Mouse (Mus musculus): Measurements from ENCODE around the gene Gm28308.

Gm28308 gene

GRCm38 (mm10) chr6:52231885-52232567, 18.9 kb upstream of the Gm28308 start:
- peak; percentile 21 for DNase-seq

GRCm38 (mm10) chr6:52230516-52231165, 17.5 kb upstream of the Gm28308 start, which contains the start of gene Hoxa9:
Hoxa9 (minus strand) TSS chr6:52231089.
- peak; percentile 20 for DNase-seq

- peak; percentile 33 for DNase-seq
These were observed 16.6 kb upstream of the Gm28308 start for GRCm38 (mm10) chr6:52229558-52230416.

- DNase-seq, result peak; percentile 50
These were observed 15.6 kb upstream of the Gm28308 start for GRCm38 (mm10) chr6:52228475-52229465.

- DNase-seq, result no peak
These were observed 14.5 kb upstream of the Gm28308 start for GRCm38 (mm10) chr6:52227470-52228222.

- DNase-seq, result no peak
These were observed 13.6 kb upstream of the Gm28308 start for GRCm38 (mm10) chr6:52226569-52227257.

GRCm38 (mm10) chr6:52225612-52226568, 12.8 kb upstream of the Gm28308 start:
- peak; percentile 32 for DNase-seq

- peak; percentile 7 for DNase-seq
These were observed 11.9 kb upstream of the Gm28308 start for GRCm38 (mm10) chr6:52224895-52225611.

- peak; percentile 6 for DNase-seq
These were observed 11.0 kb upstream of the Gm28308 start for GRCm38 (mm10) chr6:52223939-52224760.

GRCm38 (mm10) chr6:52222729-52223128, 9.6 kb upstream of the Gm28308 start:
- DNase-seq, result no peak

GRCm38 (mm10) chr6:52221993-52222685, 9.0 kb upstream of the Gm28308 start:
- no peak for DNase-seq

GRCm38 (mm10) chr6:52221337-52221992, 8.3 kb upstream of the Gm28308 start, which contains the start of gene Hoxa7:
Hoxa7 (minus strand) TSS chr6:52221854.
- peak; percentile 88 for DNase-seq

- no peak for DNase-seq
These were observed 7.7 kb upstream of the Gm28308 start for GRCm38 (mm10) chr6:52220865-52221310.

- no peak for DNase-seq
These were observed 7.1 kb upstream of the Gm28308 start for GRCm38 (mm10) chr6:52220003-52220864.

GRCm38 (mm10) chr6:52219234-52219942, 6.2 kb upstream of the Gm28308 start:
- no peak for DNase-seq

Measured in thymus, postnatal 4 days (tissue).